Mouse (Mus musculus): ENCODE results near the gene 1700028K03Rik.

The 1700028K03Rik gene

DNA sequence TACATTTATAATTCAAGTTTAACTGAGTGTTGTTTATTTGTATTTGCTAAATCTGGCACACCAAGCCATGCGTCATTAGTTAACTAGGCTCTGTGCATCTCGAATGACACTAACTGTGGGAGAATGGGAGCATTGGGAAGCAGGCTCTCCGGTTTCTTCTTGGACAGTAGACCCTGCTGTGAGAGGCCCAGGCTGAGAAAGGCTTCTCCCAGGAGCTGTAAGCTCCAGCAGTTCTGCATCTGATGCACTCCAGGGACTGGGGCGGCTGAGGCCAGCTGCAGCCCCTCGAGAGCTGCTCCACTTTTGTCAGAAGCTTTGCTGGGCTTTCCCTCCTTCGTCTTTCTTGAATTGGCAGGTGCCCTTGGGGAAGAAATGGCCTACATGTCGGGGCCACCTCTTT lies 7.2 kb downstream of the 1700028K03Rik start:
- in situ Hi-C loops (cut with MboI; ENCODE audit: low sequenced_read_pairs) = no loop called here

DNA sequence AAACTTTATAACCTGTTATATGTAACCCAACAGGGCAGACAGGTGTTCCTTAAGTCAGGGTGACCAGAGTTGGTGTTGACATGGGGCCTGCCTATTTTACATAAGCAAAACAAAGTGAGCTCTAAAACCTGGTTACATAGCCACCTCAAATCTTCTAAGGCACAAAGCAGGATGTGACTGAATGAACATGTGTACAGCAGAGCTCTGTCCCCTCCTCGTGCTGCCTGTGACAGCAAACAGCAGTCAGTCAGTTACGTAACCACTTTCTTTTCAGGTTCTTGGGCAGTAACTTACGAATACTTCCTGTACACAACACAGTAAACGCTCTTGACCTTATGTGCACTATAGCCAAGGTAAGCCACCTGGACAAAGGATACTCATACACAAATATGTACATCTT lies 11.4 kb downstream of the 1700028K03Rik start:
- in situ Hi-C loops (cut with MboI; ENCODE audit: low sequenced_read_pairs) = no loop called here

DNA sequence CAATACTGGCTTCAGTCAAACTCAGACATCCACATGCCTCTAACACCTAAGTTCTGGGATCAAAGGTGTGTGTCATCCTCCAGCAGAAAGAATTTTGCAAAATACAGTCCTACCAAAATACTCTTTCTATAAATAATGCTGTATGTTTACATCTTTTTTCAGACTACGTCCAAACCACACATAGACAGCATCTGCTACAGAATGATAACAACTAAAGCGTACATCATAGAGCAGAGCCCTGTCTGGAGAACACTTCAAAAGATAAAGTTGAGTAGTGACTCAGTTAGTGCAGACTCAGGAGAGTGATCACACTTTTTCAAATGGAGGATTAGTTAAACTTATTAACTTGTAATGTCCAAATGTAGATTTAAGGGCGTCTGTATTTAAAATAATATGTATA lies 13.4 kb downstream of the 1700028K03Rik start:
- in situ Hi-C loops (cut with MboI; ENCODE audit: low sequenced_read_pairs) = no loop called here

DNA sequence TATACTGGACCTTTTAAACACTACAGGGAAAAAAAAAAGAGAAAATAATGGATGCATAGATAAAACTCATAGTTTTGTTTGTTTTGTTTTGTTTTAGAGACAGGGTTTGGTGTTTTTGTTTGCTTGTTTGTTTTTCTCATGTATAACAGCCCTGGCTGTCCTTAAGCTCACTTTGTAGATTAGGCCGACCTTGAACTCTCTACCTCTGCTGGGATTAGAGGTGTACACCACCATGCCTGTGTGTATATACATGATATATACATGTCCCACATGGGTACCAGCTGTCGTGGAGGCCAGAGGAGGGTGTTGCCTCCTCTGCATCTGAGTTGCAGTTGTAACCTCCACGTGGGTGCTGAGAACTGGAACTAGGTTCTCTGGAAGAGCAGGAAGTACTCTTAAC lies 13.9 kb downstream of the 1700028K03Rik start:
- in situ Hi-C loops (cut with MboI; ENCODE audit: low sequenced_read_pairs) = no loop called here

DNA sequence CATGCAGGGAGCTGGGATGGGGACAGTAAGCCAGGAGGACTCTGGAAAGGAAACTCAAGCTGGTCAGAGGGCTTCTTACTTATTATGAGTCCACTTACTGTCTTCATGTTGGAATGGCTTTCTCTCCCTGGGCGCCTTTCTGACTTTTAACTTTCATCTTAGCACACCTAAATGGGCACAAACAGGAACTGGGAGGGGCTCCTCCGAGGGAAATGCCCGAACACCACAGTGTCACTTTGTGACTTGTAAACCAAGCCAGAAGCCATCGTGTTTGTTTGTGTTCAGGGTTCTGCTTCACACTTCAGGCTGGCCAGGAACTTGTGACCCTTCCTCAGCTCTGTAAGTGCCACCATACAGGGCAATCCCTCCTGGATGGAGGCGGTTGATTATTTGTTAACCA lies 19.8 kb downstream of the 1700028K03Rik start:
- in situ Hi-C loops (cut with MboI; ENCODE audit: low sequenced_read_pairs) = no loop called here

DNA sequence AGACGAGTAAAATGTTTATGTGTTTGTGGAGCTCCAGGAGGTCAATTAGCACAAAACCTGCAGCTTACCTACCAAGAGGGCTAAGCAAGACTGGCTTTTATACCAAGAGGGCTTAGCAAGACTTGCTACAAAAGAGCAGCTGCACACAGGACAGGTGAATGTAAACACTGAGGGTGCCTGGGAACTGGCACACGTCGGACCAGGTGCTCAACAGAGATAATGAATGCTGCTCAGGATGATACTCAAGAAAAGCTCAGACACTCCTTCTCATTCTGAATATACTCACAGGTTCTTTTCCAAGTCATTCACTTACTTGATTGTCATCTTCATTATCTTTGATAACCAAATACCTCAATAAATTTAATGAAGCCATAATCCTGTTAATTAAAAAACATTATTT lies 22.5 kb downstream of the 1700028K03Rik start:
- in situ Hi-C loops (cut with MboI; ENCODE audit: low sequenced_read_pairs) = no loop called here

DNA sequence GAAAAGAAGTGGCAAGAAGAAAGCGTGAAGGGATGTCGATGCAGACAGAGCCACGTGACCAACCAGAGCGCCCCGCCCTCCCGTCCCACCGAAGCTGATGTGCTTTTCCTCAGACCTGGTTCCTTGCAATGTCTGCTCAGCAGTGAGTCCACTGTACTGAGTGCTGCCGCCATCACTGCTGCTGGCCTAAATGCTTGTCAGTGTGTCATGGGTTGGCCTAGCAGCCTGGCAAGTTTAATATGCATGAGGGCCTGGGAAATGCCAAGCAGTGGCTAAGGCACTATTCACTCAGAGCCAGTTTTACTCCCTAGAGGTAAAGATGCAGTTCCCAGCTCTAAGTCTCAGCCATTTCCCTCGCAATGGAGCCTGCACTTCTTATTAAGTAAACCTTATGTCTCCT lies 34.6 kb downstream of the 1700028K03Rik start:
- in situ Hi-C loops (cut with MboI; ENCODE audit: low sequenced_read_pairs) = no loop called here

DNA sequence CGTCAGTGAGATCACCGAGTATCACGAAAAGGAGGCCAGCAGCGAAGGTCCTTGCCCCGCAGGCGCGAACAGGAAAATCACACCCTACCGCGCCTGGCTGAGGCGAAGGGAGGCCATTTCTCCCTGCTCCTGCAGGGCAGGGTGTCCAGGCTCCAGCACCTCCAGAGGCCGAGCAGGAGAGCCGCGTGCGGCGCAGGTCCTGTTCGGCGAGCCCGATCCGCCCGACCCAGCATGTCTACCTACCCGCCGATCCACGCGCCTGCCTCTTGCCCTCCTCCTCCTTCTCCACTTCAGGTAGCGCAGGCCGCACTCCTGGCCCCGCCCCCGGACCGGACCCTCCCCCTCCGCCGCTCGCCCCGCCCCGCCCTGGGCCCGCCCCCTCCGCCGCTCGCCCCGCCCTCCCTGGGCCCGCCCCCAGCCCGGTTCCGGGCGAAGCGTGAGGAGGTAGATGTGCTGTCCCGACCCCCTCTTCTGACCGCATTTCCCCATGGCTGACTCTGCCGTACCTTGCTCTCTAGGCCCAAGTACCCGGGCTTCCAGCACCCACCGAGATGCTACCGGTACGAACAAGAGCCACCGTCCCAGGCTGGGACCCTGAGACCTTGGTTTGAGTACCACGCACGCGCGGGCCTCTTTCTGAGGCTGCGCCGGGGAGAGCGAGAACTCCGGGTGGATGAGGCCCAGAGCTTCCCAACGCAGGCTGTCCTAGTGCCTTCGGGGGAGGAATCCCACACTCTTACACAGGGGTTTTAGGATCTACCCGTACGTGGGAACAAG lies 63.0 kb downstream of the 1700028K03Rik start, which contains the start of the genes Rpap2 and Glmn:
TSS of gene Rpap2 (plus strand) at position 73 of the 777 bp plus-strand sequence.
TSS of gene Glmn (minus strand) at position 588 of the 777 bp plus-strand sequence.
- in situ Hi-C loops (cut with MboI; ENCODE audit: low sequenced_read_pairs) = no loop called here

DNA sequence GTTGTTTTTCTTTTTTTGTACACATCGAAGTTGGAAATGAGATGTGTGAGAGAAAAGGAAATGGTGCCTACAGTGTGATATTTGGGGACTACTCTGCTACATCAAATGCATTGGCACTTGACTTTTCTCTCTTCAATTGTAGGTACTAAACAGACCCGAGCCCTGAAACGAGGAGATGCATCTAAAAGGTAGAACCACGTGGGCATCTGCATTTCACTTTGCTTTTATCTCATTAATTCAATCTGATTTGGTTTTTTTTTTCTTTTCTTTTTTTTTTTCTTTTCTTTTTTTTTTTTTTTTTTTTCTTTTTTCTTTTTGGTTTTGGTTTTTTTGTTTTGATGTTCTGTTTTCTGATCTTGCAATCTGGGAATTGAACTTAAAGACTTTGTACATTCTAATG lies 63.9 kb downstream of the 1700028K03Rik start:
- in situ Hi-C loops (cut with MboI; ENCODE audit: low sequenced_read_pairs) = no loop called here

Data from CH12F3 (cell line).